Mouse (Mus musculus) kidney, embryonic 14.5 days (tissue): ENCODE results near the gene Cmip. TPM values are rescaled to one million over a fixed set of nuclear protein-coding genes. Genes with fewer than 3 reads are reported as not detected.

Experiments
- ATAC-seq: fragments of 200-750 bp; cut with Nextera tagmentation; 2 replicates; pipeline ENCODE4 v1.8.0; 2017; ENCODE audit warnings: moderate number of reproducible peaks, mild to moderate bottlenecking, moderate TSS enrichment, moderate library complexity; ENCODE audit not compliant: low FRiP score, low TSS enrichment
- H3K27ac ChIP-seq: fragments of 300-500 bp; sonication (generic); 2 replicates; pipeline ENCODE4 v1.5.1; 2014; ENCODE audit warnings: low read depth, mild to moderate bottlenecking, low read length, moderate library complexity, mixed read lengths
- H3K27me3 ChIP-seq: fragments of 300-500 bp; sonication (generic); 2 replicates; pipeline ENCODE4 v1.6.1; 2014; ENCODE audit warnings: mild to moderate bottlenecking, low read length; ENCODE audit not compliant: control insufficient read depth, insufficient read depth
- H3K36me3 ChIP-seq: fragments of 300-500 bp; sonication (generic); 2 replicates; pipeline ENCODE4 v1.6.1; 2014; ENCODE audit warnings: low read length, mixed read lengths; ENCODE audit not compliant: control insufficient read depth, insufficient read depth
- H3K4me1 ChIP-seq: fragments of 300-500 bp; sonication (generic); 2 replicates; pipeline ENCODE4 v1.6.1; 2014; ENCODE audit warnings: low read length, mixed read lengths; ENCODE audit not compliant: control insufficient read depth, insufficient read depth
- H3K4me2 ChIP-seq: fragments of 300-500 bp; sonication (generic); replicated peaks from 2 replicates; pipeline ENCODE4 v1.6.1; 2014; ENCODE audit warnings: low read depth, mild to moderate bottlenecking, low read length
- H3K4me3 ChIP-seq: fragments of 300-500 bp; sonication (generic); 2 replicates; pipeline ENCODE4 v1.5.1; 2014; ENCODE audit warnings: mild to moderate bottlenecking, low read length
- H3K9ac ChIP-seq: fragments of 300-500 bp; sonication (generic); 2 replicates; pipeline ENCODE4 v1.6.1; 2014; ENCODE audit warnings: low read depth, mild to moderate bottlenecking, low read length, moderate library complexity
- H3K9me3 ChIP-seq: fragments of 300-500 bp; sonication (generic); 2 replicates; pipeline ENCODE4 v1.6.1; 2016; ENCODE audit warnings: low read length; ENCODE audit not compliant: control insufficient read depth
- WGBS: fragments of 180-500 bp; shearing (Covaris S2); extraction: QIAGEN DNeasy Blood & Tissue Kit; methylation state at CpG from one replicate; pipeline ENCODE4 v1.1.7; 2014; 5-methylcytosine and 5-hydroxymethylcytosine counted together
- polyA plus RNA-seq: library from polyadenylated mRNA; unstranded; fragments of >200 nt; fragmentation: Nextera tagmentation; extraction: Ambion mirVana; gene quantifications from 2 replicates; pipeline ENCODE4 v1.2.1, GENCODE M21; 2014

The Cmip gene
- polyA plus RNA-seq, 1 experiment from 2014 or later, result 22.9 TPM

- WGBS, result 91% methylated on average over 4 of the region's 4 CpGs
- Histone ChIP-seq H3K27ac (no peak overlapping the region), H3K9me3 (no peaks in the 10 kb centered on the region), H3K4me1 (no peaks in the 10 kb centered on the region), H3K27me3 (no peaks in the 10 kb centered on the region), H3K4me3 (no peak overlapping the region), H3K9ac (no peak overlapping the region), H3K4me2 (no peak overlapping the region), H3K36me3 (no peaks in the 10 kb centered on the region)
- ATAC-seq, result no peak
Observed at GRCm38 (mm10) chr8:117236531-117236930, 20.3 kb upstream of the Cmip start.

GRCm38 (mm10) chr8:117240326-117240725 is 16.5 kb upstream of the Cmip start:
- H3K9me3 ChIP-seq, result no peaks in the 10 kb centered on the region
- H3K27me3 ChIP-seq, result no peaks in the 10 kb centered on the region
- 52% methylated on average over 5 of the region's 5 CpGs for WGBS
- H3K36me3 ChIP-seq, result no peaks in the 10 kb centered on the region
- H3K9ac ChIP-seq, result no peak overlapping the region
- H3K4me3 ChIP-seq, result no peak overlapping the region
- ATAC-seq, result no peak
- no peak overlapping the region for H3K27ac ChIP-seq
- no peak overlapping the region for H3K4me2 ChIP-seq
- H3K4me1 ChIP-seq, result no peaks in the 10 kb centered on the region

- no peaks in the 10 kb centered on the region for H3K9me3 ChIP-seq
- H3K27me3 ChIP-seq, result no peaks in the 10 kb centered on the region
- no peak overlapping the region for H3K4me2 ChIP-seq
- H3K36me3 ChIP-seq, result no peaks in the 10 kb centered on the region
- ATAC-seq, result 0 out of 2 replicates have a peak, but pooled peaks have one; percentile 6
- H3K4me1 ChIP-seq, result no peaks in the 10 kb centered on the region
- H3K9ac ChIP-seq, result no peak overlapping the region
- H3K27ac ChIP-seq, result no peak overlapping the region
- 57% methylated on average over 5 of the region's 5 CpGs for WGBS
- H3K4me3 ChIP-seq, result no peak overlapping the region
Observed at GRCm38 (mm10) chr8:117240841-117241494, 15.9 kb upstream of the Cmip start.

- Histone ChIP-seq H3K36me3 (no peaks in the 10 kb centered on the region), H3K4me1 (no peaks in the 10 kb centered on the region), H3K9me3 (no peaks in the 10 kb centered on the region), H3K4me3 (no peak overlapping the region), H3K9ac (no peak overlapping the region), H3K27me3 (no peaks in the 10 kb centered on the region), H3K27ac (no peak overlapping the region), H3K4me2 (no peak overlapping the region)
- WGBS, result 40% methylated on average over 3 of the region's 3 CpGs
- ATAC-seq, result no peak
Observed at GRCm38 (mm10) chr8:117241848-117242247, 15.0 kb upstream of the Cmip start.

- Histone ChIP-seq H3K4me1 (no peaks in the 10 kb centered on the region), H3K9ac (no peak overlapping the region), H3K9me3 (no peaks in the 10 kb centered on the region), H3K27me3 (no peaks in the 10 kb centered on the region), H3K4me3 (no peak overlapping the region), H3K4me2 (no peak overlapping the region), H3K36me3 (no peaks in the 10 kb centered on the region), H3K27ac (no peak overlapping the region)
- WGBS, result 75% methylated on average over 6 of the region's 6 CpGs
- ATAC-seq, result no peak
Observed at GRCm38 (mm10) chr8:117242286-117242685, 14.6 kb upstream of the Cmip start.

GRCm38 (mm10) chr8:117244601-117245000 is 12.3 kb upstream of the Cmip start:
- Histone ChIP-seq H3K4me3 (no peak overlapping the region), H3K9ac (no peak overlapping the region), H3K27ac (no peak overlapping the region), H3K4me2 (no peak overlapping the region), H3K9me3 (no peaks in the 10 kb centered on the region), H3K4me1 (no peaks in the 10 kb centered on the region), H3K27me3 (no peaks in the 10 kb centered on the region), H3K36me3 (no peaks in the 10 kb centered on the region)
- WGBS, result 58% methylated on average over 6 of the region's 6 CpGs
- no peak for ATAC-seq

- no peak overlapping the region for H3K9ac ChIP-seq
- H3K27ac ChIP-seq, result no peak overlapping the region
- 79% methylated on average over 11 of the region's 11 CpGs for WGBS
- no peak overlapping the region for H3K4me2 ChIP-seq
- no peak overlapping the region for H3K4me3 ChIP-seq
- H3K9me3 ChIP-seq, result no peaks in the 10 kb centered on the region
- no peaks in the 10 kb centered on the region for H3K4me1 ChIP-seq
- no peaks in the 10 kb centered on the region for H3K27me3 ChIP-seq
- no peaks in the 10 kb centered on the region for H3K36me3 ChIP-seq
- ATAC-seq, result no peak
Observed at GRCm38 (mm10) chr8:117248341-117248740, 8.5 kb upstream of the Cmip start.

- H3K4me3 ChIP-seq, result no peak overlapping the region
- no peaks in the 10 kb centered on the region for H3K27me3 ChIP-seq
- H3K4me1 ChIP-seq, result no peaks in the 10 kb centered on the region
- no peak overlapping the region for H3K9ac ChIP-seq
- no peaks in the 10 kb centered on the region for H3K36me3 ChIP-seq
- H3K4me2 ChIP-seq, result no peak overlapping the region
- ATAC-seq, result no peak
- H3K9me3 ChIP-seq, result no peaks in the 10 kb centered on the region
- no peak overlapping the region for H3K27ac ChIP-seq
- WGBS, result 54% methylated on average over 7 of the region's 7 CpGs
Observed at GRCm38 (mm10) chr8:117251086-117251681, 5.7 kb upstream of the Cmip start.

- no peak for ATAC-seq
- H3K4me1 ChIP-seq, result no peaks in the 10 kb centered on the region
- H3K36me3 ChIP-seq, result no peaks in the 10 kb centered on the region
- H3K27ac ChIP-seq, result no peak overlapping the region
- no peaks in the 10 kb centered on the region for H3K9me3 ChIP-seq
- H3K4me3 ChIP-seq, result no peak overlapping the region
- WGBS, result 95% methylated on average over 8 of the region's 8 CpGs
- H3K27me3 ChIP-seq, result no peaks in the 10 kb centered on the region
- H3K4me2 ChIP-seq, result no peak overlapping the region
- H3K9ac ChIP-seq, result no peak overlapping the region
Observed at GRCm38 (mm10) chr8:117252650-117253049, 4.2 kb upstream of the Cmip start.
